Mouse (Mus musculus) megakaryocyte progenitor cell, adult 5-6 weeks (primary cell): ENCODE results near the gene Ccdc60. TPM values are rescaled to one million over a fixed set of nuclear protein-coding genes. Genes with fewer than 3 reads are reported as not detected.

ENCODE experiments used
- ATAC-seq: replicated peaks from 2 replicates; pipeline ENCODE4 v1.8.0; 2016; ENCODE audit warnings: mild to moderate bottlenecking, moderate TSS enrichment, inconsistent platforms; ENCODE audit not compliant: poor library complexity
- total RNA-seq, 2 experiments: library from RNA; stranded (forward) in 1 of 2; stranded (reverse) in 1 of 2; fragments of 157-497, 149-512 nt in 1 of 2; fragments of 200-1000 nt in 1 of 2; gene quantifications; 2 replicates each; pipeline versions ENCODE4 v1.2.3 to v1.2.4; 2015 to 2017

Ccdc60 gene
- total RNA-seq, 2 experiments from 2014 or later: not detected

DNA sequence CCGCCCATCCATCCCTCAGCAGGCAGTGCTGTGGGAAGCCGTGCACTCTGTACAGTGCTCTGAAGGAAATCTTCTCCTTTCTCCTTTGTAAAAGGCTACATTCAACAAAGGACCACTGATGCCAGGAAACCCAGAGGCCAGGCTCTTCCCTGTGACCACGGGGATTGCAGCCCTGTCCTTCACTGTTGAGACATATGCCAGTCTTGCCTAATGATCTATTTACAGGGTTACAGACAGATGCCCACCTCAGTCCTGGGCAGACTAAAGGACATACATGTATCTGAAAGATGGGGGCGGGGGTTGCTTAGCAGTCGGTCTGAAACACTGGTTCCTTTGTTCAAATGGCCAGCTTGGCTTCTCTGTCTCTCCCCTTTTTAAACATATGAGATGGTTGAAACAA lies 14.4 kb downstream of the Ccdc60 start:
- no peak for ATAC-seq

GRCm38 (mm10) chr5:116271511-116272227 lies 17.1 kb downstream of the Ccdc60 start:
- ATAC-seq: no peak

DNA sequence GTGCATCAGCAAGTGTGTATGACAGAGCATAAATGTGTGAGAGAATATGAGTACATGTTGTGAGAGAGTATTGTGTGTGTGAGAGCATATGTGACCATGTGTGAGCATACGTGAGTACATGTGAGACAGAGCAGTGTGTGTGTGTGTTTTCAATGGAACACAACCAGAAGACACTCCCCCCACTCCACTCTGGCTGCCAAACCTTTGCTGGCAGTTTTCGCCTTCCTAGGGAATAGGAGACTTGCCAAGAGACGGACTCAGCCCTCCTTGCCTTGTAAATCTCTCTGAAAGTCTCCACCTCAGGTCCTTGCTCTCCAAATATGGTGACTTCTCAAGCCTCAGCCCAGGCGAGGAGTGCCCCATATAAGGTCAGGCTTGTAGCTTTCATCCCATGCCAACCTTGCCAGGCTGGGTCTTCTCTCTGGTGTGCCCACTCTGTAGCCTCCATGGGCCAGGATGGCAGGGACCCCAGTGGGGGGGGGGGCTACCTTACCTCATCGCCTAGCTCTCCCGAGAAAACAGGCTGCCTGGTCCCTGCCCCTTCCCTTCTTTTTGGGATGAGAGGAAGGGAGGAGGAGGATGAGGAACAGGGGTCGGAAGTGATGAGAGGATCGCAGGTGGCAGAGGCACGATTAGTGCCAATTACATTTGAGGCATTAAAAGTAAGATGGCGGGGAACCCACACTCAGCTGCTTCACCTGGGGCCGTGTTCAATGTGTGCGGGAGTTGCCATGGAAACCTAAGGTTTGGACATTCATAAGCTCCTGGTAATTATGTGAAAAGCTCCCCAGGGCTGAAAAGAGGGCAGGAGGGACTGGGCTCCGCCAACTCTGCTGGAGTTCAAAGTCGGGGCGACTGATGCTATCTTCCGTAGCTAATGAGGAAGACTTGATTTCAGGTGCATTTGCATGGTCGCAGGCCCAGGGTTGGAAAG lies 19.3 kb downstream of the Ccdc60 start:
- ATAC-seq: no peak

DNA sequence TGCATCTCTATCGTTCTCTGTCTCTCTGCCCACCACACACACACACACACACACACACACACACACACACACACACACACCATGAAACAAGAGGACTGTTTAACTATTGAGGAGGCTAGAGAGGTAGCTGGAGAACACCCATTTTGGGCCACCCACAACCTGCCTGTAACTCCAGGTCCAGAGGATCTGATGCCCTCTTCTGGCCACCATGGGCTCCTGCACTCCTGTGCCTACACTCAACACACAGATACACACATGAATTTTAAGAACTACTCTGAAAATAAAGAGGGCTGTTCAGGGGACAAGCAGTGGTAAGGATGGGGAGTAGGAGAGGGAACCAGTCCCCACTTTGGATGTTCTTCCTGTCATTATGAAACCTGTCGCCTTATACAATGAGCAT lies 26.1 kb downstream of the Ccdc60 start:
- ATAC-seq: no peak

- no peak for ATAC-seq
Observed at GRCm38 (mm10) chr5:116261944-116262343, 26.8 kb downstream of the Ccdc60 start.

DNA sequence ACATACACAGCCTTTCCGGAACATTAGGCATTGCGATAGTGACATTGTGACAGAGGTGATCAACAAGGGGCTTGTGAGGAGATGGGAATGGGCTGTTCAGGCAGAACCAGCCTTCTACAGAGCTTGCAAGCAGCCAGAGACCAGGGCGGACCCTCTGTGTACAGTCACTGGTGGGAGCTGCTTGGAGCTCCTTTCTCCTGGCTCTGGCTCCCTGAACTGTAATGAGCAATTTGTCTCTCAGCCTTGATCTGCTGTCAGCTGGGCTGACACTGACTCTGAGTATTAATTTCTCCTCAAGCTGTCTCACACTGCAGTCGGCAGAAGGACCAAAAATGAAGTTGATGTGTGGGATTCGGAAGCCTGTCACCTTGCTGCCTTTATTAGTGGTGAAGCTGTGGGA lies 28.4 kb downstream of the Ccdc60 start:
- no peak for ATAC-seq

- no peak for ATAC-seq
Observed at GRCm38 (mm10) chr5:116258321-116258860, 30.4 kb downstream of the Ccdc60 start.

DNA sequence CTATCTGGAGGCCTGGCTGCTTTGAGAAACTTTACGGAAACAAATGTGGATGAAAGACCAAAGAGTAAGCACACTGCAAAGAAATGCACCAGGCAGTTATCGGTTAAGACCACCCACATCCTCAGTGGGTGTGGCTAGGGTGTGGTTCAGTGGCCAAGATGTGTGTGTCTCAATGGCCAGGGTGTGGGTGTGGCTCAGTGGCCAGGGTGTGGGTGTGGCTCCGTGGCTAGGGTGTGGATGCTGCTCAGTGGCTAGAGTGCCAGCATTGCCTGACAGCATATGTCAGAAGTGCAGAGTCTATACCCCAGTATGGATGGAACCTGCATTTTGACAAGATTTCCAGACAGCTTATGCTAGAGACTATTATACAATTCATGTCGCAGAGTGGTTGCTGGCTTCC lies 34.9 kb downstream of the Ccdc60 start:
- ATAC-seq: peak; percentile 71

DNA sequence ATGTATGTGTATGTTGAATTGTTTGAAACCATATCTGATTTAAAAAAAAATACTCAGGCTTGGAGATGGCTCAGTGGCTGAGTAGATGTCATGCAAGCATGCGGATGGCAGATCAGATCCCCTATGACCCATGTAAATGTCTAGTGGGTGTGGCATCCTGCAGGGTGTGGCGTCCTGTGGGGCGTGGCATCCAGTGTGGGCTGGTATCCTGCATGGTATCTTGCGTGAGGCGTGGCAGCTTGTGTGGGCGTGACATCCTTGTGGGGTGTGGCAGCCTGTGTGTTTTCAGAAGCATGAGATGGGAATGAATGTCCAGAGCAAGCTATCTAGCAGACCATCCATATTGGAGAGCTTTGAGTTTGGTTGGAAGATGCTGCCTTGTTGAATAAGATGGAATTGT lies 36.6 kb downstream of the Ccdc60 start:
- peak; percentile 48; the same call in 1 of the 2 replicates for ATAC-seq

DNA sequence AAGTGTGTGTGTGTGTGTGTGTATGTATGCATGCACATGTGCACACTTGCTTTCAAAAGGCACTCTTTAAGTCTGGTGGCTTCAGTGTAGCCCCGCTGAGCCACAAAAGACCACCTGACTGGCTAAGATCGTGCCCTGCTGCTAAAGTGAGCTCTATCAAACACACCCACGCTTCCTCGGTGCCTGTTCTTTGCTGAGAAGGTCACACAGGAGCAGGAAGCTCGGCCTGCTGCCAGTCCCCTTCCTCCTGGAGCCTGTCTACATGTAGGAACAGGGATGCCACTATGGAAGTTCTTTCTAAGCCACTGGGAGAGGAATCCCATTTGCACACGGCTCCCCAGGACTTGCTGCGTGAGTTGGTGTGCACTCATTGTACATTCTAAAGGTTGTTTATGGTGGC lies 42.1 kb downstream of the Ccdc60 start:
- ATAC-seq: no peak

- ATAC-seq: no peak
Observed at GRCm38 (mm10) chr5:116244476-116244875, 44.3 kb downstream of the Ccdc60 start.

GRCm38 (mm10) chr5:116243622-116244021 lies 45.2 kb downstream of the Ccdc60 start:
- ATAC-seq: no peak

- ATAC-seq: peak; percentile 73
Observed at GRCm38 (mm10) chr5:116231841-116232643, 56.7 kb downstream of the Ccdc60 start.

DNA sequence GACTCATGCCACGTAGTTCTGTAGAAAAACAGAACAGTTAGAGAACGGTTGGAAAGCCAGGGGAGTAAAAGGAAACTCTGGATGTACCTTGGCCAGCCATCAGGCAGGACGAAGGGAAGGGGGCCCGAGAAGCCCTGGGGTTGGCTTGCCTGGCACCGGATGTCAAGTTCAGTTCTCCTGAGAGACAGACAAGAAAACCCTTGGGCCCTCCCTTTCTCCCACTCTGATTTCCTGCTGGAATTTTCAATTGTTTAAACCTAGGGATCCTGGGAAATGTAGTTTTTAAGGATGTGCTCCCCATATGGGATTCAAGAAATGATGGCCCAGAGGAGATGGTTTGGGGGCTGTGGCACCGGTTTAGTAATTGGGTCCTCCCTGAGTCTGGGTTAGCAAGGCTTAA lies 60.4 kb downstream of the Ccdc60 start:
- no peak for ATAC-seq

DNA sequence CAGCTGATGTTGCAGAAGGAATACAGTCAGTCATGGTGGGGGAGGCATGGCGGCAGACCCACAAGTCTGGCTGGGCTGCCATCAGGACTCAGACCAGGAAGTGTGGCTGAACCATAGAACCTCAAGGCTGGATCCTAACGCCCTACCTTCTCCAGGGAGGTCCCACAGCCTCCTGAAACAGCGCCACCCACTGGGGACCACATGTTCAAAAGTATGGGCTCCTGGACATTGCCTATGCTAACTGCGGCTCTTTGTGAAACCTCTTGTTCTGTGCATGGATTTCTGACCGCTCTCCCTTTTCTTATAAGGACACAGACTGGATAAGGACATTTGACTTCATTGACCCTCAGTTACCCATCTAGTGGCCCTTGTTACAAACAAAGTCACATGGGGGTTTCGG lies 64.8 kb downstream of the Ccdc60 start:
- ATAC-seq: no peak

- 0 out of 2 replicates have a peak, but pooled peaks have one; percentile 23 for ATAC-seq
Observed at GRCm38 (mm10) chr5:116221916-116222315, 66.9 kb downstream of the Ccdc60 start.

DNA sequence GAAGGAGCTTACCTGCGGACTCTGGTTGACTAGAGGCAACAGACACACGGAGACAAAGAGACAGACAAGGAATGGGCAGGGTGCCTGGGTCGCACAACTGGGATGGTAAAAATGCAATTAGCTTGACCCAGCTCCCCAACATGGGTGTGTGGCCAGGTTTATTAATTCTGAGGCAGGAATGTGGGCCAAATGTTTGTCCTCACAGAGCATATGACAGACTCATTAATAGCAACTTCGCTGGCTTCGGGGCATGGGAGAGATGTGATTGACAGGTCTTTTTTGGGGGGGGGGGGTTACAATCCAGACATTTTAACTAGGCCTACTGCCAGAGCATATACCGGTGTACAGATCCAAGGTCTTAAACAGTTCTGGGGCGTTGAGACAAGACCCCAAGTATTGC lies 69.5 kb downstream of the Ccdc60 start:
- ATAC-seq: no peak

GRCm38 (mm10) chr5:116212706-116213105 lies 76.1 kb downstream of the Ccdc60 start:
- ATAC-seq: peak; percentile 44; the same call in 1 of the 2 replicates

DNA sequence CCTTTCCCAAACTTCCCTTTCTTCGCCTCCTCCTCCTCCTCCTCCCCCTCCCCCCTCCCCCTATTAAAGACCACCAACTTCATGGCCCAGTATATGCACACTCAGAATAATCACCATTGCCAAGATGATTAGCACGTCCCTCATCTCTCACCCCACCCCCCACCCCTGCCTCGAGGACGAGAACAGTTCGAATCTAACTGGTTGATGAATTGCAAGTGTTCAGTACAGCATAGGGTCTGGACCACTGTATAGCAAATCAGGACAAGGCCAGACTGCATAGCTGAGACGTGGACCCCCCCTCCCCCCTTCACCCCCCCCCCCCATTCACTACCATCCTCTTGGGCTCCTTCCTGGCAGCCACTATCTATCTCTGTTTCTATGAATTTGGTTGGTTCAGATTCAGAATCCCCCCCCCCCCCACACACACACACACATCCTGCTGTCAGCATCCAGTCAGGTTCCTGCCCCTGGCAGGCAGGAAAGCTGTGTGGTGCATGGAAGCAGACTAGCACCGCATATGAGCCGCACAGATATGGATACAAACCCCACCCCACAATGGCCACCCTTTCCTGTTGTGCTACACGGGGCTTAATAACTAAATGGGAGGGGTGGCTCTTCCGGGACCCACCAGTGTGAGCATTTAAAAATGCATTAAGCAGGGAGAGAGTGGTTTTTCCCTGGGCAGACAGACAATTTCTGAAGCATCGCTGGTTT lies 79.2 kb downstream of the Ccdc60 start:
- ATAC-seq: no peak

DNA sequence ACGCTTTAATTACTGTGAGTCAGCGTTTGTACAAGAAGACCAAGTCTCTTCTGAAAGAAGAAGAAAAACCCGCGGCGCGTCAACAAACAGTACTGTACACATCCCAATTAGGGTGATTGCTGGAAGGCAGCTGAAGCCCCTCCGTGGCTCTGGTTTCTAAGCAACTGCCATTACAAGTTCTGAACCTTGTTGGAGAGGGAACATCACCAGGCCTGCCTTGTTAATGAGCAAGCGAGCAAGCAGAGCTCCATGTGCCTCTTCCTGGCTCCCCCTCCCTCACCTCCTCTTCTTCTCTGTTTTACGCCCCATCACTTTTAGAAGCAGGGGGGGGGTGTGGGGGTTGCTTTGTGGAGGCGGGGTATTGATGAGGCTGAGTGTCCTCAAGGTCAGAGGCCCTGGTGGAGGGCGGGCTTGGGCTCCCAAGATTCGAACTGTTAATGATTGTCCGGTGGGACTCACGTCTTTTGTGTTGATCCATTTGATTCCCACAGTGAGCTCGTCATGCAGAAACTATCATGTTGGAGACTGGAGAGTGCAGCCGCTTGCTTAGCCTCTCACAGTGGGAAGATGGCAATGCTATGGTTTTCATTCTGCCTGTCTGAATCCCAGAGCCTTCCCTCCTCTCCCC lies 79.9 kb downstream of the Ccdc60 start:
- ATAC-seq: no peak
